Mouse (Mus musculus) heart, postnatal 25 days (tissue): Measurements from ENCODE around the gene Olfr1116. TPM values are rescaled to one million over a fixed set of nuclear protein-coding genes. Genes with fewer than 3 reads are reported as not detected.
"Not testable (repeated sequence)": the region's sequence is repeated elsewhere in the genome, so short reads cannot be mapped to it uniquely, and the experiment has no call there.

Experiments used
- DNase-seq: peaks from one replicate; pipeline ENCODE4 v3.0.0; 2022; ENCODE audit warnings: low spot score
- intact Hi-C: fragments of 180-260 bp; cut with DNase I; formaldehyde crosslinking; loops from one replicate; pipeline ENCODE4 v1.15.1; 2025
- microRNA-seq: library from miRNA; unstranded; fragments of <30 nt; microRNA quantifications from one replicate; pipeline ENCODE4 v1.2.0, GENCODE M21; 2022
- total RNA-seq, 2 experiments: library from RNA; stranded (reverse); gene quantifications; 2 replicates each; pipeline ENCODE4 v1.2.3; 2021

Gene Olfr1116
- not detected for total RNA-seq

DNA sequence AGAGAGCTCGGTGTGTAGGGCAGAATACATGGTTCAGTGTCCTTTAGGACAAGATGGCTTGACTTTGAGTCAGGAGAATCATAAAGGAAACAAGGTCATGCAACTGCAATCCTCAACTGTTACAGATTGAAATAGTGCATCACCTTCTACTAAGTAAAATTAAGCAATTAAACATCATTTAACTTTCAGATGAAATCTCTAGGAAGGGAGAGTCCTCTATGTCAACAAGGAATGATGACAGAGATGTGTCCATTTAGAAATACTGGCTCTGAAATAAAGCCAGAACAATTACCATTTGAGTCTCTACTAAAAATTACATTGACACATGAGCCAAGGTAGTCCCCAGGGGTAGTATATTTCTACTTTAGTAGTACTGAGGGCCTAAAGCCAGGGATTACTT lies at the start of gene Olfr1116:
Gene Olfr1116 (plus strand): TSS at position 301 of the 400 bp plus-strand sequence.
- intact Hi-C loops = no loop called here
- no peak for DNase-seq

DNA sequence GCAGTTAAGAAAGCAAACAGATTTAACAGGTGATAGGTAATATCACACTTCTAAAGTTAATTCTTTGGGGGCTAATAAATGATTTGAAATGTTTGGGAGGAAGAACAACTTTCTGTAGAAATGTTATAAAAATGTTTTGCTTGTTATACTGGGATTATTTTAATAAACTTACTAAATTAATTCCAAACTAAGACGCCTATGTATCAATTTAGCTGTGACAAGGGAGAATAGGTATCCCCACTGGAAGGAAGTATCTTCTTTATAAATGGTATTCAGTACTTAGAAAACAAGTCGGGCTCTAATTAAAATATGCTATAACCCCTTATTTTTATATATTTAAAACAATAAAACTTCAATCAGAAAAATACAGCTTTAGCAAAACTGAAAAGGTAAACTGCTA lies 19.6 kb upstream of the Olfr1116 start, which contains the start of gene Olfr1115:
Gene Olfr1115 (plus strand): TSS at position 301 of the 400 bp plus-strand sequence.
- no peak for DNase-seq
- intact Hi-C loops = no loop called here

DNA sequence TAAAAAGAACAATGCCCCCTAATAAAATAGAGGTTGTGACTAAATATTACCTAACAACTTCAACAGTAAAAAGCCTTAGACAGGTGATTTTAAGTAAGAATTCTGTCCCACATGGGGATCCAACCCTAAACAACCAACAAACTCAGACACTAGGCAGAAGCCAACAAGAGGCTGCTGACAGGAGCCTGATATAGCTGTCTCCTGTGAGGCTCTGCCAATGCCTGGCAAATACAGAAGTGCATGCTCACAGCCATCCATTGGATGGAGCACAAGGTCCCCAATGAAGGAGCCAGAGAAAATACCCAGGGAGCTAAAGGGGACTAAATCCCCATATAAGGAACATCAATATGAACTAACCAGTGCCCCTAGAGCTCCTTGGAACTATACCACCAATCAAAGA lies 26.6 kb downstream of the Olfr1116 start:
- DNase-seq, intact Hi-C loops: not testable (repeated sequence)

DNA sequence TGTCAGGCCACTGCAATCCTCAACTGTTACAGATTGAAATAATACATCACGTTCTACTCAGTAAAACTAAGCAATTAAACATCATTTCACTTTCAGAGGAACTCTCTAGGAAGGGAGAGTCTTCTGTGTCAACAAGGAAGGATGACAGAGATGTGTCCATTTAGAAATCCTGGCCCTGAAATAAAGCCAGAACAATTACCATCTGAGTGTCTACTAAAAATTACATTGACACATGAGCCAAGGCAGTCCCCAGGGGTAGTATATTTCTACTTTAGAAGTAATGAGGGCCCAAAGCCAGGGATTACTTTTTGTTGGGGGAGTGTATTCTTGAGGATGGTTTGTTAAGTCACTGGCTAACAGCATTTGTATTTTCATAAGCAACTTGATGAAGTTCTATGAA lies 39.9 kb downstream of the Olfr1116 start, which contains the start of gene Olfr1118:
Gene Olfr1118 (plus strand): TSS at position 301 of the 400 bp plus-strand sequence.
- intact Hi-C loops = no loop called here
- DNase-seq = no peak

Small RNA genes within 50 kb of the gene (microRNA-seq; reads per million reads assigned to microRNA genes)
- gene Gm27438 = not detected

Other genes starting within 250 kb of the Olfr1116 start
- gene Olfr1104, start 240.5 kb upstream of the Olfr1116 start, total RNA-seq = not detected
- not detected for gene Olfr1105, start 231.0 kb upstream of the Olfr1116 start, total RNA-seq
- not detected for gene Olfr1106, start 215.3 kb upstream of the Olfr1116 start, total RNA-seq
- not detected for gene Olfr1107, start 191.7 kb upstream of the Olfr1116 start, total RNA-seq
- gene Olfr1109, start 171.5 kb upstream of the Olfr1116 start, total RNA-seq = not detected
- not detected for gene Olfr259, start 153.0 kb upstream of the Olfr1116 start, total RNA-seq
- not detected for gene Olfr1110, start 127.2 kb upstream of the Olfr1116 start, total RNA-seq
- gene Olfr1111, start 114.9 kb upstream of the Olfr1116 start, total RNA-seq = not detected
- not detected for gene Olfr1112, start 79.7 kb upstream of the Olfr1116 start, total RNA-seq
- gene Olfr1113, start 58.6 kb upstream of the Olfr1116 start, total RNA-seq = not detected
- gene Olfr1115, start 19.5 kb upstream of the Olfr1116 start, total RNA-seq = not detected
- gene Olfr1118, start 40.0 kb downstream of the Olfr1116 start, total RNA-seq = not detected
- not detected for gene Olfr1120, start 87.3 kb downstream of the Olfr1116 start, total RNA-seq
- not detected for gene Olfr1121, start 102.4 kb downstream of the Olfr1116 start, total RNA-seq
- gene Olfr1122, start 118.3 kb downstream of the Olfr1116 start, total RNA-seq = under 1 TPM in 1 of 2 experiments, not detected in 1; 0.05 TPM
- gene Olfr1123, start 149.1 kb downstream of the Olfr1116 start, total RNA-seq = not detected
- gene Olfr1124, start 162.7 kb downstream of the Olfr1116 start, total RNA-seq = not detected
- gene Olfr1126, start 186.4 kb downstream of the Olfr1116 start, total RNA-seq = not detected
- not detected for gene Pramel7, start 229.6 kb downstream of the Olfr1116 start, total RNA-seq
- gene Pramel6, start 239.0 kb downstream of the Olfr1116 start, total RNA-seq = not detected